Mouse (Mus musculus): ENCODE measurements around the gene Tmem106c.

- TF ChIP-seq GATA1 (IDR thresholded peaks at IDR 0.05; ENCODE audit: borderline replicate concordance, low read length) (no peak), FLI1 (IDR thresholded peaks at IDR 0.05; ENCODE audit: low read length) (no peak)
Measured at GRCm38 (mm10) chr15:98004740-98005159, 40.8 kb downstream of the Tmem106c start.
